Mouse (Mus musculus): ENCODE measurements around the gene Tpcn1.
"Not testable (repeated sequence)": the region's sequence is repeated elsewhere in the genome, so short reads cannot be mapped to it uniquely, and the experiment has no call there.

Tpcn1 gene

GRCm38 (mm10) chr5:120514754-120515153 is 73.7 kb downstream of the Tpcn1 start:
- in situ Hi-C loops (cut with MboI, MseI): loop anchor here (5.0 kb wide), 1 partner anchor 83 kb away; no protein-coding TSS in a partner anchor

- in situ Hi-C loops (cut with MboI, MseI): no loop called here
Measured at GRCm38 (mm10) chr5:120514031-120514677, 74.3 kb downstream of the Tpcn1 start.

DNA sequence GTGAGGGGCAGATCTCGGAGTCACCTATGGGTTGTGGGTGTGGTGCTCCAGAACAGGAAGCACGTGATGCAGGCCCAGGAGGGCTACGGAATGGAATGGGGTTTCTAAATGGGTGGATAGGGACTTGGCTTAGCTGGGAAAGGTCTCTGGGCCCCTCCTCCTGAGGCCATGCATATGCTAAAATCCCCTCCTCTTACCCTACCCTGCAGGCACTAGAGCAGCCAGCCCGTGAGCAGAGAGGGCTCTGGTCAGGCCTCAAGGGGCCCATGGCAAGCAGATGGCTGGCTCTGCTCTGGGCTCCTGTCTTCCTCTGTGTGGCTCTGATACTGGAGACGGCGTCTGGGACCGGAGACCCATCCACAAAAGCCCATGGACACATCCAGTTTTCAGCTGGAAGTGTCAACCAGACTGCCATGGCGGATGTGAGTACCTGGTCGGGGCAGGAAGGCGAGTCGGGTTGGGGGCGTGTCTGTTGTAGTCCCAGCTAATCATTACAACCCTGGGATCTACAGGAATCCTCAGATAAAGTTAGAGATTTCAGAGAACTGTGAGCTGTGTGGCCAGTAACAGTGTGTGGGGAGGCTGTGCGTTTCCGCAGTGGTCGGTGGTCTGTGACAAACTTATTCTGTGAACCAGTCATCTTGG is 75.4 kb downstream of the Tpcn1 start:
- in situ Hi-C loops (cut with MboI, MseI): no loop called here

DNA sequence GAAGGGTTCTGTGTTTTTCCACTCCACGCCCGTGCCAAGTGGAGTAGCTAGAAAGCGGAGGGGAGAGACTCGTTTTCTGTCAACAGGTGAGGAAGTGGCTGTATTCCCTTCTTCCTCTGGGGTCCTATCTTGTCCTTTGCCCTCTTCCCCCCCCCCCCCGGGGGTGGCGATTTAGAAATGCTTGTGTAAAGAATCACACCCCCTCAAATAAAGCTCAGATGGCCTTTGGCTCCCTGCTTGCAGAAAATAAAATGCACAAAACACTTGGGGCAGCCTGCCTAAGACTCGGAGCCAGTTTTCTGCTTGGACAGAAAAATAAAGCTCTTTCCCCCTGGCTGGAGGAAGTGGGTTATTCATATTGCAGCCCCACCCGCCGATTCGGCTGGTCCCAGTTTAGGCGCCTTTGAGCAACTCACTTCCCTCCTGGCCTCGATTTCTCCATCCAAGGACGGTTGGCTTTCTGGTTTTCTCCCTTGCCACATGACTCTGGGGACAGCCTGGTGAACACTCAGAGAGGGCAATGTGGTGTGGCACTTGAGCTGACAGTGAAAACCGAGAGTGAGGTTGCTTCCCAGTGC is 76.7 kb downstream of the Tpcn1 start:
- in situ Hi-C loops (cut with MboI, MseI): no loop called here

DNA sequence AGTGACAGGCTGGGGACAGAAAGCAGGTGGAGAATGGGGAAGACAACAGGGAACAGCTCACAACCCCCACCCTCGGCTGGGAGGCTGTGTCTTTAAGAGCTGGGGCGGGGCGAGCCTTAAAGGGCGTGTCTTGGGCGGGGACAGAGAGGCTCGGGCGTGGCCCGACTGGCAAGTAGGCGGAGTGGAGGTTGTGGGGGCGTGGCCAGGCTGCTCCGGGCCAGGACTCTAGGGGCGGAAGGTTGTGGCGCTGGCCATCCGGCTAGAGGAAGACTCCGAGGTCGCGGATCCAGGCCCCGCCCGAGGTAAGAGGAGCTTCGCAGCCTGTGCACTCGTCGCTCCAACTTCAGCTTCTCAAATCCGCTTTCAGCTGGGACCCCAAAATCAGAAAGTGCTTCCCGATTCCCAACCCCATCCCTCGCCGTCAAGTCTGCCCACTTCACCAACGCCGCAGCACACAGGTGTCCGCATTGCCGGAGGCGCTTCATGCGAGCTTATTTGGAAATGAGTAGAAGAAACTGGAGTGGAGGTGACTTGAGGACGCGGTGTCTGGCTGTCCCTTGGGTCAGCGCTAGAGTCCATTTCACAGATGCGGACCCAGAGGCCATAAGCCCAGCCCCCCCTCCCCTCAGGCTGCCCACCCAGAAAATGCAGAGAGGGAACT is 77.4 kb downstream of the Tpcn1 start, which contains the start of gene Slc8b1:
TSS of gene Slc8b1 (plus strand) at position 187 of the 661 bp plus-strand sequence.
- in situ Hi-C loops (cut with MboI, MseI): no loop called here

GRCm38 (mm10) chr5:120507311-120507710 is 81.2 kb downstream of the Tpcn1 start:
- in situ Hi-C loops (cut with MboI, MseI): no loop called here

DNA sequence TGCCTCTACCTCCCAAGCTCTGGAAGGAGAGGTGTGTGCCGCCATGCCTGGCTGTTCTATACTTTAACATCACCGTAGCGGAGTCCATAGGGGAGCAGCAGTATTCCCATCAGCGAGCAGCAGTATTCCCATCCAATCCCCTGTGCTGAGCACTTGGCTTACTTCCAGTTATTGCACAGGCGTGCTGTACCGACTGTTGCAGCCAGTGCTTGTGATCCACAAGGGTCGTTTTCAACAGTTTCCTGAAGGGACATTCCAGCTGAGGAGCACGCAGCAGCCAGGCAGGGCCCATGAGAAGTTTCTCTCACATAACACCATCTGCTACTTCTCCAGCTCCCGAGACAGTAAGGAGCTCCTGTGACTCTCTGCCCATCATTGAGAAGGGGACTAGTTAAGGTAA is 82.0 kb downstream of the Tpcn1 start:
- in situ Hi-C loops (cut with MboI, MseI): no loop called here

DNA sequence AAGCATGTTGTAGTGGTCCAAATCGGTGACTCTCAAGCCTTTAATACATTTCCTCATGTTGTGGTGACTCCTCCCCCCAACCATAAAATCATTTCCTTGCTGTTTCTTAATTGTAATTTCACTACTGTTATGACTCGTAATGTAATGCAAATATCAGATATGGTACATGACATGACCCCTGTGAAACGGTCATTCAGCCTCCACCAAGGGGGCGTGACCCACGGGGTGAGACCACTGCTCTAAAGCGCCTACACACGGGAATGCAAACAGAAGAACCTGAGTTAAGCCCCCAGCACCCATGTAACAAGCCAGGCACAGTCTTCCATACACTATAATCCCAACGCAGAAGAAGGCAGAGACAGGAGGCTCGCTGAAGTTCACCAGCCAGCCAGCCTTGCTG is 82.7 kb downstream of the Tpcn1 start:
- in situ Hi-C loops (cut with MboI, MseI): no loop called here

DNA sequence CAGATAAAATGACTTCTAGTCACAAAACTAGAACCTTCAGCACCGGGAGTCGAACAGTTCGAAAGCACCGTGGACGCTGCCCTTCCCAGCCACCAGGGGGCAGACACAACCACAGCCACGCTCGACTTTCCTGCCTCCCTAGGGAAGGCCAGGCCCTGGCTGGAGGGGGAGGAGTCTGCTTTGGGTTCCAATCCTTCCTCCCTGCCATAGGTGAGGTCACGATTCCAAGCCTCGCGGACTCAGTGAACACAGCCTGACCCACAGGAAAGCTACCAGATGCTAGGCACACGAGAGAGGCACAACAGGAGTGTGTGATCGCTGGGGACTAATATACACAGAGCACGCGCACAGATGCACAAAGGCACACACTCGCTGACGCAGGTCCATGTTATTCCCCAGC is 83.1 kb downstream of the Tpcn1 start:
- in situ Hi-C loops (cut with MboI, MseI): no loop called here

DNA sequence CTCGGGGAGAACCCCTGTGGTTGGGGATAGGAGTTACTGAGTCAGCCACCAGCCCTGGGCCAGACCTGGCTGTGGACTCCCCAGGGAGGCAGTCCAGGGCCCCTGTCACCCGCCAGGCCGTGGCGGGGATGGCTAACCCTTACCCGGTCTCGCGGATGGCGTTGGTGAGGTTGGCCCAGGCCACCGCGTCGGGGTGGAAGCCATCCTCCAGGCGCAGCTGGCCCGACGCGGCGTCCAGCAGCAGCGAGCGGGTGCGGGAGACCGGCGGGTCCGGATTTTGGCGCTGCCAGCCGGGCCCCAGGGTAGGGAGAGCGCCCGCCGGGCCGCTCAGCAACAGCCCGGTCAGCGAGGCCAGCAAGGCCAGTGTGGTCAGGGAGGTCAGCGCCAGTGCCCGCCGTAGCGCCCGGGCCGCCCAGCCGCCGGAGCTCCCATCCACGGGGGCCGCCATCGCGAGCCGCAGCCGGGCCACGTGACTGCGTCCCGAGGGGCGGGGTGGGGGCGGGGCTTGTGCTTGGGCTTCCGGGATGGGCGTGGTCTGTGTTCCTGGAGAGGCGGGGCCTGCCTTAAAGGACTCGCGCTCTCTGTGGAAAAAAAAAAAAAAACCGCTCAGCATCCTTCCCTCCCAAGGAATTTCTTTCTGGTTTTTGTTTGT is 85.2 kb downstream of the Tpcn1 start, which contains the start of gene Plbd2:
TSS of gene Plbd2 (minus strand) at position 482 of the 652 bp plus-strand sequence.
- in situ Hi-C loops (cut with MboI, MseI): no loop called here

DNA sequence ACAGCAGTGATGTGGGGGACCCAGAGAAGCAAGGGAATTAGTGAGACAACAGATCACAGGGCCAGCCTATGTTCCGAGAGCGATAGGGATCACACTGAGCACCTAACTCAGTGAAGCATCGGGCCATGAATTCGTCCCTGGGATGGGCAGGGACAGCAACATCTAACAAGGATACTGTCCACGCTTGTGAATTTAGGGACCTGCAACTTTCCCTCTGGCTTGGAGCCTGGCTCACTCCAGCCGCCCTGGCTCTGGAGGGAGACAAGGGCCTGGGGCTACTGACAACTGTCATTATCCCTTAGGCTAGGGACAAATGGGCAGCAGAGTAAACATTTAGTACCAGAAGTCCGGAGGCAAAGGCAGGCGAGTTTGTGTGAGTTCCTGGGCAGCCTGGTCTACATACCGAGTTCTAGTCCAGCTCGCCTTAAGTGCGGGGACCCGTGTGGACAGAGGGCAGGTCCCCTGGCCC is 85.8 kb downstream of the Tpcn1 start:
- in situ Hi-C loops (cut with MboI, MseI): no loop called here

GRCm38 (mm10) chr5:120502147-120502621 is 86.3 kb downstream of the Tpcn1 start:
- in situ Hi-C loops (cut with MboI, MseI): no loop called here

DNA sequence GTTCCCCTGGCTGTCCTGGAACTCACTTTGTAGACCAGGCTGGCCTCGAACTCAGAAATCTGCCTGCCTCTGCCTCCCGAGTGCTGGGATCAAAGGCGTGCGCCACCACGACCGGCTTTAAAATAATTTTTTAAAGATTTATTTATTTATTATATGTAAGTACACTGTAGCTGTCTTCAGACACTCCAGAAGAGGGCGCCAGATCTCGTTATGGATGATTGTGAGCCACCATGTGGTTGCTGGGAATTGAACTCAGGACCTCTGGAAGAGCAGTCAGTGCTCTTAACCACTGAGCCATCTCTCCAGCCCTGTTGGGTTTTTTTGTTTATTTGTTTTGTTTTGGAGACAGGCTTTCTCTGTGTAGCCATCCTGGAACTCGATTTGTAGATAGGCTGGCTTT is 87.9 kb downstream of the Tpcn1 start:
- in situ Hi-C loops (cut with MboI, MseI): not testable (repeated sequence)

DNA sequence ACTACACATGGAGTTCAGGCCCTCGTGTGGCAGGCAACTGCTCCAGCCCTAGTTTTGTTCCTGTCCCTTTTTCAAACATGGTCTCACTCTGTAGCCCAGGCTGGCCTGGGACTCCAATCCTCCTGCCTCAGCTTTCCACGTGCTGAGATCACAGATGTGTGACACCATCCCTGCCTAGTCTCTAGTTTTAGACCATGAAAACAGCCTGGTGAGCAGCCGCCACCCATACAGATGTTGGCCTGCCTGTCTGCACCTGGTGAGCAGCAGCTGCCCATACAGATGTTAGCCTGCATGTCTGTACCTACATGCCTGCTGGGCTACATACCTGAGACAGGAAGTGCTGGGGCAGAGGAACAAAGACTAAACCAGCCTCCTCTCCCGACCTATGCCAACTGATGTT is 89.3 kb downstream of the Tpcn1 start:
- in situ Hi-C loops (cut with MboI, MseI): no loop called here

- in situ Hi-C loops (cut with MboI, MseI): no loop called here
Measured at GRCm38 (mm10) chr5:120497071-120497470, 91.4 kb downstream of the Tpcn1 start.

DNA sequence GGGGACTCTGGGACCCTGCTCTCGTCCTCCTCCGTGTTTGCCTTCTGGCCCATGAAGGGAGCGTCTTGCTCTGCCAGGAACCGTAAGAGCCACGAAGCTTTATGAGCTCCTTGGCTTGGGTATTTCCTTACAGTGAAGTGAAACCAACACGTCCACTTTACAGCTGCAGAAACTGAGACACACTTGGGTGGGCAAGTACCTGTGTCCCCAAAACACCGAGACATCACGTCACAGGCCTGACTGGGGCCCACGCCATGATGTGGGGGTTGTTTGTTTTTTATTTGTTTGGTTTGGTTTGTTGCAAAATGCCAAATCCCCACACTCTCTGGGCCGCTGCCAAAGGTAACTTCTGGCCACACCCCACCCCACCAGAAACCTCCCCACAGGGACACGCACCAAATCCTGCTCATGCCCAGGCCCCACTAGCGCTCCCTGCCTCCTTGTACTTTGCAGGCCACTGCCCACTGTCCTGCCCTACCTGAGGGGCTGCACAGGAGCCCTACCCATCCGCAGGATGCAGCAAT is 92.7 kb downstream of the Tpcn1 start:
- in situ Hi-C loops (cut with MboI, MseI): no loop called here

GRCm38 (mm10) chr5:120495064-120495702 is 93.3 kb downstream of the Tpcn1 start:
- in situ Hi-C loops (cut with MboI, MseI): no loop called here

- in situ Hi-C loops (cut with MboI, MseI): no loop called here
Measured at GRCm38 (mm10) chr5:120493873-120494395, 94.5 kb downstream of the Tpcn1 start.

GRCm38 (mm10) chr5:120493440-120493839 is 95.0 kb downstream of the Tpcn1 start:
- in situ Hi-C loops (cut with MboI, MseI): no loop called here

DNA sequence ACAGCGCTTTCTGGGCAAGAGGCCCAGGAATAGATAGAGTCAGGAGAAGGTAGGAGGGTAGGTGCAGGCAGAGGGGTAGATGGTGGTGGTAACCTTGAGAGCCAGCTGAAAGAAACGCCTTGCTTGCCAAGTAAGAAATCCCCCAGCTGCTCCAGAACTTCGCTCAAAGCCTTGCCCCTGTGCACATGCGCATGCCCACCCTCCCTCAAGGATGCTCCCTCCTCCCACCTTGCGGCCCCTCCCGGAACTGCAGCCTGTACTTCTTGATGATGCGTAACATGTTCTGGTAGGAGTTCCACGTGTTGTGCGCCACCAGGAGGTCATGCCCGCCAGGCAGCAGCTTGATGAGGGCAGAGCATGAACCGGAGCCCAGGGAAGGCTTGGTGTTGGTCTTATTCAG is 96.0 kb downstream of the Tpcn1 start:
- in situ Hi-C loops (cut with MboI, MseI): no loop called here

Measured in T-helper 1 cell (primary cell).